Mouse (Mus musculus) heart, adult 9 months (tissue): ENCODE data around the gene Flvcr1.
"Not testable (repeated sequence)": the region's sequence is repeated elsewhere in the genome, so short reads cannot be mapped to it uniquely, and the experiment has no call there.

Experiments used
- DNase-seq, 2 experiments: peaks; one replicate each; pipeline ENCODE4 v3.0.0; 2022; ENCODE audit warnings: low spot score in 2 of 2

The Flvcr1 gene

DNA sequence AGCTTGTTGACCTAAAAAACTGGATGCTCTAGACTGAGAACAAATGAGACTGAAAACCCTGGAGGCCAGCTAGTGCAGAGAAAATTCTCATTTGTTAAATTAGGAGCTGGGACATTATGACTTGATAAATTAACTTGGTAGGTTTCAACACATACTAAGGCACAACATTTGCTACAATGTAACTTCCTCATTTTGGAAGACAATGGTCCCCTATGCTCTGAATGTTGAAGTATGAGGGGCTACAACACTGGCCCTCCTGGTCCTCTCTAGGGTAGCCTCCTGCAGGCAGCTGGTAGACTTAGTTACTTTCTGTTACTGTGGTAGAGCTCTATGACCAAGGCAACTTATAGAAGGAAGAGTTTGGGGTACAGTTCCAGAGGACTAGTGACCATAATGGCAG is 15.4 kb upstream of the Flvcr1 start:
- no peak for DNase-seq

DNA sequence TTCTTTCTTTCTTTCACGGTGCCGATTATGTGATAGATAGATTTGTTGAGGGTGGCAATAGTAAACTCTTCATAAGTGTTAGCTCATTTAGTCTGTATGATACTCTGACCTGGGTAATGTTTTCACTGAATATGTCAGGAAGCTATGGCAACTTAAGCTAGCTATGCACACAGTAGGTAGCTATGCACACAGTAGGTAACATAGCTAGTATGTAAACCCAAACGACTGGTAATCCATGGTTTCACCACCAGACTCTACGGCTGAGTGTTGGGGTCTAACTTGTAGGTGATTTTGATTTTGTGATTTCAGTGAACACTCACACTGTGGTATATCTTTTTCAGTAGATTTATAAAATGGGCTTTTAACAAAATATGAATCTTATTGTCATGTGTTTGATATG is 12.0 kb upstream of the Flvcr1 start:
- DNase-seq: no peak

DNA sequence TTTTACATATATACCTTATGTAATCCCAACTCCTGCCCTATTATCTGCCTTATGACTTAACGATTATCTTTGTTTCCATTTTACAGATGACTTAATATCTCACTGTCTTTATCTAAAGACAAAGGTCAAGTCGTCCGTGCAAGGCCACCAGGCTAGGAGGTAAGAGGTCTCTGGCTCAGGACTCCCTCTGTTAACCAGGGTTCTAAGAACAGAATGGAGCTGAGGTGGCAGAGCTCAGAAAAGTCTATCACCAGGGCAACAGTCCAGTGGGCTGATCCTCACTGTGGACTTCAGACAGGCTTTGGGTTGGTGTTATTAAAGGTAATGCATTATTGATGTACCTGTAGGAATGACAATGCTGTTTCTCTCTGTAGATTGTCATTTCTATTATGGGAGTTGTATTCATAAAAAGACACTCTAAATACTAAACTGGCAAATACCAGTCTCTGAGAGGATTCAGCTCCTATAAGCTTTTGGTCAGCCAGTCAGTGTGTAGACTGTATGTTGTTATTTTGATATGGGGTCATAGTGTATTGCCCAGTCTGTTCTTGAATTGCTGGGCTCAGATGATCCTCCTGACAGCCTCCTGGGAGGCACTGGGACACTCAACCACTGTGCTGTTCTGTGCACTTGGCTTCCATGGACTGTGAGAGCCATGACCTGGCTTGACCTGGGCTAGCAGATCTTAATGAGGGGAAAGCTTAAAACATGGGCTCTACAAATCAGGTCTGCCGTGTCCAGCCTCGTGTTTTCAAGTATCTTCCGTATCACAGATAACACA is 10.8 kb upstream of the Flvcr1 start, which contains the start of gene Spata45:
TSS of gene Spata45 (plus strand) at position 86 of the 781 bp plus-strand sequence.
- DNase-seq: no peak

DNA sequence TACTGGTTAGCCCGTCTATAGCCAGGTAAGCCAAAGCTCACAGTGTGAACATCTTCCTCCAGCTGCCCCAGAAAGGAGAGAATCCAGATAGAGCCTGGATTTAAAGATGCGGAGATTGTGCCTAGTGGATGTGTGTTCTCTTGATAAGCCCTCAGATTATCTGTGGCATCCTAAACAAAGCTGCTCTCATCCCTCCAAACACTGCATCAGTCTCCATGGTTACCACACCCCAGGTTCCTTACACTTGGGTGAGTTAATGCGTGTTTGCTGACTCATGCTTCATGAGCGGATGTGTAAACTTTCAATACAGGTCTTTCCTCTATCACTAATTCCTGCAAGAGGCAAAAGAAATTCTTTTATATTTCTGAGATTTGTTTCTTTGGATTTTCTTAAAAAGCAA is 9.7 kb upstream of the Flvcr1 start:
- DNase-seq: no peak

DNA sequence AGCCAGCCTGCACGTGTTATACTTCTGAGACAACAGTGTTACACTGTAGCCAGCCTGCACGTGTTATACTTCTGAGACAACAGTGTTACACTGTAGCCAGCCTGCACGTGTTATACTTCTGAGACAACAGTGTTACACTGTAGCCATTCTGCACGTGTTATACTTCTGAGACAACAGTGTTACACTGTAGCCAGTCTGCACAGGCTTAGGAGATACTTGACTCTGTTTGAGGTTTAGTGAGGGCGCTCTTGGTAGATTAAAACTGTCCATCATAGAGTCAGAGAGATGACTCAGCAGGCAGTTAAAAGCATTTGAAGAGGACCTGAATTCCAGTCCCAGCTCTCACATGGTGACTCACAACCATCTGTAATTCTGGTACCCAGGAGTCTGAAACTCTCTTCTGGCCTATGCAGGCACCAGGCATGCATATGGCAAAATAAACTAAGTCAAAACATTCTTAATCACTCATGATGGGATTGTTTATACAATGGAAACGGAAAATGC is 5.0 kb upstream of the Flvcr1 start:
- not testable (repeated sequence) for DNase-seq

DNA sequence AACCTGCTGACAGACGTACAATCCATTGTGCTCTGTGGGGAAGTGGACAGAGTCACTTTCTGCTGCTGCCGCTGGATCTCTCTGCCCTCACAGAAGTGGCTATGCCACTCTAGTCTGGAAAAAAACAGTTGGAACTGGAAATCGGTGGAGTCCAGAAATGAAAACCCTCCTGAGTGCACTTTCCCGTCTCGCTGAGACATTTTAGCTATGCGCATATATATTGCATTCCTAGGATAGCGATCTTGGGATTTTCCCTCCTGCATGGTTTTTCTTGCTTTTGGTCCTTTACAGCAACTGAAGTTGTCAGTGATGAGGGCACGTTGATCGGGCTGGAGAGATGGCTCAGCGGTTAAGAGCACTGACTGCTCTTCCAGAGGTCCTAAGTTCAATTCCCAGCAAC is 4.2 kb upstream of the Flvcr1 start:
- no peak for DNase-seq

DNA sequence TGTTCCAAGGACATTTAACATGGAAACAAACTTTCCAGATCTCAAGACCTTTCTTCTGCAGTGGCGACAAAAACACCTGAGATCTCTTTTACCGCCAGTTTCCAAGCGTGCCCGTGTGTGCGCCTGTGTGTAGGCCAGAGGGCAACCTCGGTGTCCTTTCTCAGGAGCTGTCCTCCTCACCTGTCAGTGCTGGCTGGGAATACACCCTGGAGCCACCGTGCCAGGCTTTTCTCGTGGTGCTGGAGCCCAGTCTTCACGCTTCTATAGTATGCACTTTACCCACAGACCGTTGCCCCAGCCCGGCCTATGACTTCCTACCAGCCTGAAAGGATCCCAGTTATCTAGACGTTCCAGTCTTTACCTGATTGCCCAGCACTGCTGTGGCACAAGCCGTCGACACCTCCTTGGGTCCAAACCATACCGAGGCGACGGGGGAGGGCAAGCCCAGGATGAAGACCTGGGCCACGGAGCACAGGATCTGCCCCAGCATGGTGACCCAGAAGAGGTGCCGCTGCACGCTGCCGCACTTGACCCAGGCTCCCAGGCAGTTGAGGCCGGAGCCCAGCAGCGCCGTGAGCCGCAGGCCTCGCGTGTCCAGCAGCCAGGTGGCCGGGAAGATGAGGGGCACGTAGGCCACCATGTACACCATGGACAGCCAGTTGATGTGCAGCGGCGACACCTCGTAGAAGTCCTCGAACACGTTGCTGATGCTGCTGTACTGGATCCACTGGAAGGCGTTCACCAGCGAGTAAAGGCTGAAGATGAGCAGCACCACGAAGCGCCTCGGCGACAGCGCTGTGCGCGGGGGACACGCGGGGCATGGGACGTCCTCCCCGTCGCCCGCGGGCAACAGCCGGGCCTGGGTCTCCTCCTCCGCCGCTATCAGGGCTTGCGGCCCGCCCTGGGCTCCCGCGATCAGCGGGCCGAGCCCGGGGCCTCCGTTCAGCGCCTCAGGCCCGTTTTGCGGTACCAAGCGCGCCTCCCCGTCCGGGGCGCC is 644 bp downstream of the Flvcr1 start:
- peak; percentile 4 to 11 for DNase-seq

DNA sequence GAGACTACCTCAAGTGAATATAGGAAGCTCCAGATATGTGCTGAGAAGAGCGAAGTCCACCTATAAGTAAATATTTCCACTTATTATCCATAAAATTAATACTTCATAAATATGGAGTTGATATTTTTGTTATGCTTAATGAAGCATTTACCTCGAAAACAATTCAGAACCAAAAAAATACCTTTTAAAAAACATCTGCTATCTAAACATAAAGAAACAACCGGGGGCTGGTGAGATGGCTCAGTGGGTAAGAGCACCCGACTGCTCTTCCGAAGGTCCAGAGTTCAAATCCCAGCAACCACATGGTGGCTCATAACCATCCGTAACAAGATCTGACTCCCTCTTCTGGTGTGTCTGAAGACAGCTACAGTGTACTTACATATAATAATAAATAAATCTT is 2.2 kb downstream of the Flvcr1 start:
- not testable (repeated sequence) for DNase-seq

DNA sequence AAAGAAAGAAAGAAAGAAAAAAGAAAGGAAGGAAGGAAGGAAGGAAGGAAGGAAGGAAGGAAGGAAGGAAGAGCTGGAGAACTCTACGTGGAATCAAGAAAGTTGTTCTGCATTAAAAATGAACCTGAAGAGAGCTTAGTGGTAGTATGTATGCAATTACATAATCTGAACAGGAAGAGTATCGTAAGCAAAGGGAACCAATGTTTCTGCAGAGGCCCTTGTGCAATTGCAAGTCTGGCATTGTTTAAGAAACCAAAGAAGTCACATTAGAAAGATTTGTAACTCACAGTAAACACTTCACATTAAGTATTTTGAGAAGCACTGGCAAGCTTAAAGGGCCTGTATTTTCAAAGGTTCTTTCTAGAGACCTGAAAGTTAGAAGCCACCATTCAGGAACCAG is 2.8 kb downstream of the Flvcr1 start:
- no peak for DNase-seq

DNA sequence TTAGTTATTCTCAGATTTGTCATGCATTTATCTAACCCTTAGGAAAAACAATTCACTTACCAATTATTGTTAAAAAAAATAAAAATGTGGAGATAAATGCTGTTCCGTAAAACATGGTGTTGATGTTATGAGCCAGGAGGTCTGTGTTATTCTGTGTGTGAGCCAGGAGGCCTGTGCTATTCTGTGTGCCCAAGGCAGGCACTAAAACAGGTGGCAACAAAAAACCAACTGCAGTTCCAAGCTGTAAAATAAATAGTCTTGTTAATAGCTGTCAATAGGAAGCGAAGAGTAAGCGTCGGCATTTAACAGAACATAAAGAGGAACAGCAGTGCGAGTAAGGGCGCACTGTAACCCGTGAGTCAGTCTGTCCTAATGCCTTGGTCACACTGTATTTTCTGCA is 4.9 kb downstream of the Flvcr1 start:
- no peak for DNase-seq

DNA sequence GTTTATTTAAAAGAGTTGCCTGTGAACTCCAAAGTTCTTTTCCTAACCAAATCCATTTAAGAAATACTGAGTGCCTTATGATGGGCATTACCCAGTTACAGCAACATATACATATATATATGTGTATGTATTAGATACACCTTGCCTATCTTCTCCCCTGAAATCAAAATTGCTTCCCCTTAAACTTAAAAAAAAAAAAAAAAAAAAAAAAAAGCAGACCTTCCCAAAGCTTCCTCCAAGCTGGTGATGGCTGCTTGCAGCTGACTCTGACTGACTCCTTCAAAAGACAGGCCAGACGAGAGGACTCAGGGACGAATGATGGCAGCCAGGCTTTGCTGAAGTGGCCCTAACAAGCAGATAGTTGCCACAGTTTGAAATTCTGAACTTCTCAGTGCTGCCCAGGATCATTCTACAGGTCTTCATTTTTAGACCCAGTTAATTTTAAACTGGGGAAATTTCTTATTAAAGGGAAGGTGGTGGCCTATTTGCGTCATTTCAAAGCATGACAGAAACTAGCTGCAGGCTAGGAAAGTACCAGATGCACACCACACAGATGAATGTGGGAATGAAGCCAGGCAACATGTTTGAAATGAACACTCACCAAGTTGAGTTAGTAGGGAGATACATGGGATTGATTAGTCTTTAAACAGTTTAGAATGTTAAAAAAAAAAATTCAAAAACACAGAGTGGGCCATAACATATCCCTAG is 5.6 kb downstream of the Flvcr1 start:
- no peak for DNase-seq

DNA sequence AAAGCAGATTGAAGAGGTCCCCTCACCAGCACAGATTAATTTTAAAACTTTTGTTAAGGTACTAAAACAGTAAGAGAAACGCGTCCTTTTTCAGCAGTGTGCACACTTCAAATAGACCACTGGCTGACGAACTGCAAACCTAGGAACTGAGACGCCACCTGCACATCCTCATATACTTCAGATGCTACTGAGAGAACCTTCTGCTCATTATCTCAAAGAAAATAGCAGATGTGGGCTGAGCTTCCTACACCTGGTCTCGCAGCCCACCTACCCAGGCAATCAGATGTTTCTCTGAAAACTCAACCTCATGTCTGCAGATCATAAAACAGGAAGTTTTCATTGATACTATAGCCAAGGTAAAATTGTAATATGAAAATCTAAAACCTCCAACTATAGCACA is 6.2 kb downstream of the Flvcr1 start:
- DNase-seq: no peak

DNA sequence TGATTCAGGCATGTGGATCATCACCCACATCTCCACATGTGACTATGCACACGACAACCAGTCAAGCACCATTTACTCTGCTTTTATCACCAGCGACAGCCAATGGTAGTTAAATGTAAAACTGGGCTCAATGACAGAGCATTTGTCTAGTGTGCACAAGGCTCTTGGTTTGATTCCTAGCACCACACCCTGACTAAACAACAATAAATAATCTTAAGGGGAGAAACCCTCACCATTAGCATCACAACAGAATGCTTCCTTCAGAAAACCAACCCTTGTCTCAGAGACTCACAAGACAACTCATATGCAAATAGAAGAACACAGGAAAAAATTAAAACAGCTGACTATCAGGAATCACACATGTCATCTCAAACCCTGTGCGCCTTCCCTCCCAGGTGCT is 11.7 kb downstream of the Flvcr1 start:
- DNase-seq: no peak

DNA sequence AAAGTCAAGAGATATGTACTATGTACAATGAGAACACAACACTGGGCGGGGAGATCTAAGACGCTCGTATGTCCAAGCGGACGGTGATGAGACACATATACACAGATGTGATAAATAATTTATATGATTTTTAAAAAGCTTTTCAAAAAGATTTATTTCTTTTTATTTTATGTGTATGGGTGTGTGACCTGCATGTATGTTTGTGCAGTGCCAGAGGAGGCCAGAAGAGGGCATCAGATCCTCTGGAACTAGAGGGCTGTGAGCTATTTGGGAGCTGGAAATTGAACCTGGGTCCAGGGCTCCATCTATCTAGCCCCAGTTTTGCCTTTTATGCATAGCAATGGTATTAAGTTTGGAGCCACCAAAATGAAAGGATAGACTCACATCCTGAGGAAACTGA is 17.3 kb downstream of the Flvcr1 start:
- DNase-seq: no peak

DNA sequence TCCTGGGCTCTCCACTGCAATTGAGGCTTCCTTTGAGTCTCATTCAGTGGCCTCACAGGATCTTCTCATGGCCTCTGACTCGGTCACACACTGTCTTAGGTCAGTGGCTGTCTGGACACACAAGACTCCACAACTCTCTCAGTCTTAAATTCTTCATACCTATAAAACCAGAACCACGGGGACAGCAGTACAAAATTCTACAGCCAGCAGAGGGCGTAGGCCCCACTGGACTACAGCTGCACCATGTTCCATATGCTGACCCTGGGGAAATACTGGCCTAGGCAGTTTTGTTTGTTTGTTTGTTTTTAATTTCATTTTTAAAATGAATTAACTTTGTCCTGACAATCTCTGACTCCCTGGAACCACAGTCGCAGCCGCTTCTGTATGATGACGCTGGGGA is 23.8 kb downstream of the Flvcr1 start:
- no peak for DNase-seq

DNA sequence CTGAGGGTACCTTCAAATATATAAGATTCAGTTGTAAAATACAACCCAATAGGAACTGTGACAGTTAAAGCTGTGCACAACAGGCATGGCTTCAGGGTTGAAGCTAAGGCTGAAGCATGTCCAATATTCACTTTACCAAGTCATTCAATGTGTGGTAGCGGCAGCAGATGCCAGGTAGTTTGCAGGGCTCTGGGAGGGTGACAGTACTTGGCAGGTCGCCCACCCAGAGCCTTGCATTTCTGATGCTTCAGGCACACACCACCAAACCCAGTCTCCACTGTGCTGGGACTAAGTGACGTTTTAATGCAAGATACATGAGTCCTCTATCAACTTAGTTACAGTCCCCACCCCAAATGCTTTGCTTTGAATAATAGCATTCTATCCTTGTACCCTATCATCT is 25.3 kb downstream of the Flvcr1 start:
- DNase-seq: no peak

DNA sequence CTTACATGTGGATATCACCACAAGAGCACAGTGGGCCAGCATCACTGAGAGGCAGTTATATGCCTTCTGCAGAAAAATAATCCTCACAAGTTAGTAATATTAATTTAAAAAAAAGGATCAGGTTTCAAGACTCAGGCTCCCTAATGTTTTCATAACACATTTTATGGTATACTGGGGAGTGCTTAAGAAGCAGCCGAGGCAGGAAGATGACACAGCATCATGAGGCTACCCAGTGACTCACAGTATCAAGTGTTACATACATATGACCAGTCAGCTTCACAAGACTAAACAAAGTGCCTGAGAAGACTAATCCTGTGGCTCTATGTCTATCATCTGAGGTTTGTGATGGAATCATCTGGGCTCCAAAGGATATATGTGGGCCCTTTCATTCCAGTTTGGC is 27.9 kb downstream of the Flvcr1 start:
- no peak for DNase-seq

DNA sequence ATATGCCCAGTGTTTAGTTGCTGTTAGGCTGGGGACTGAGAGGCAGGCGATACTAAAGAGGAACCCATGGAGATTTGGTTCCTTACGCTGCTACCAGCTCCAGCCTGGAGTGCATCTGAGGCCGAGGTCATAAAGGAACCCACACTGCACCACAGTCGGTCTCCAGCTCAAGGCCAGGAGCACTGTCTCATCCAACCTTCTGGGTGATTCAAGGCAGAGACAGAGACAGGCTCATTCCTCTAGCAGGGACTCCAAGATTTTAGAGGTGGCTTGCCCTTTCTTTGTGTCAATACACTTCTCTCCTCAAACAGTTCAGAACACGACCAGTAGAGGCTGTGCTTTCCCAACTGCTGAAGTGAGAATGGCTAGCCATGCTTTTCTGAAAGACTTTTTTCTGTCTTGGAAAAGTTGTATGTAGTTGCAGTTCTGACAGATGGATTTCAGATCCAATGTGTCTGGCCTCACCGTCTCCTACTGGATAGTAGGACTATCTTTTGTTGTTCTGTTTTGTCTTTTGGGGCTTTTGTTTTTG is 29.5 kb downstream of the Flvcr1 start:
- DNase-seq: no peak

DNA sequence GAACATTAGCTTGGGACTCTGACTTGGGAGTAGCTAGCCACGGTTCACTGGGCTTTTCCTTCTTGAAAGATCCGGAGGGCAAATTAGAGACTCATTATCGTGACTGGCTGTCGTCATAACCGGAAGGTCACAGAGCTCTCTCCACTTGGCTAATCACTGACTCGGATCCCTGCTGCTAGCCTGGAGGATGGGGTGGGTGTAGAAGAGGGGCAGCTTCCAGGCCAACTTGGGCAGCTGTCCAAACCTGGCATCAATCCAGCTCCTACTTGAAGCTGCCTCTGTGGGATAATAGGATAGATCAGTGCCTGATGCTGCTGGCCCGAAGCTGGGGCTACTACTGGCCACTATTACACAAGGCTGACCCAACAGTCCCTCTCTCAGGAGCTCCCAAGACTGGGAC is 30.4 kb downstream of the Flvcr1 start:
- peak; percentile 34 to 68 for DNase-seq

DNA sequence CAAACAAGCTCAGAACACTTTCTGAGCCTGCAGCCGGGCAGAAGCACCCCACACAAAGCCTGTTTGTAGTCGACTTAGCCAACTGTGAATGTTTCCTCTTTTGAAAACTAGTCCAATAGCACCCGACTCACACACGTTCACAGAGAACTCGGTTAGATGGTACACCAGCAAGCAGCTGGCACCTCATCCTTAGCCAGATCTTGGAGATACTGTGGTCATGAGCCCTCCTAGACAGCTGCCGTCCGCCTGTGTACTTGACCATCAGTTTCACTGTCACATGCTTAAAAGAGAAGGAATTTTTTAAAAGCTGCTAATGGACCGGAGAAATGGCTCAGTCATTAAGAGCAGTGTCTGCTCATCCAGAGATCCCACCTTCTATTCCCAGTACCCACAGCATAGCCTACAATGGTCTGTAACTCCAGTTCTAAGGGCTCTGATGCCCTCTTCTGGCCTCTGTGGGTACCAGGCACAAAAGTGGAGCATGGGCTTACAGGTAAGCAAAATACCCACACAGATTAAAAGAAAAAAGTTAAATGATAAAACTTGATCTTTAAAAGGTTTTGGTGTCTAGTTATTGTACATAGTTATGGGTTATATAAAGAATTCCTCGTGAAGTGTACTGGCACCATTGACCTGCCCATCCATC is 36.4 kb downstream of the Flvcr1 start:
- no peak for DNase-seq

DNA sequence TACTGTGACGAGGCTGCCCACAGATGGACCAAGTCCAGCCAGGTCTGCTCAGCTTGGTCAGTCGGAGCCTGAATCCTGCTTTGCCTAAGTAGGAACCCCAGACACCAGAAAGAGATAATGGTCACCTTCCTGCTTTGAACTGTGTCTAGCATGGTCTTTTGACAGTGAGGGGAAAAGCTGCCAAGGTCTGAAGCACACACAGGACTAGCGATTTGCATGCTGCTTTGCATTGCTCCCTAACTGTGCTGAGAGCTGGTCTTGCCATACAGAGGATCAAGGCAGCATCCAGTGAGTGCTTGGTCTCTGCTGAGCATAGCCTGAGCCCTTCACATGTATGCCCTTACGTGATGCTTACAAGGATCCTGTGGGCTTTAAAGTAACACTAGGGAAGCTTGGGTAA is 44.5 kb downstream of the Flvcr1 start:
- no peak for DNase-seq
